Mouse (Mus musculus) gastrocnemius, postnatal 36 days (tissue): Measurements from ENCODE around the gene Kiz. TPM values are rescaled to one million over a fixed set of nuclear protein-coding genes. Genes with fewer than 3 reads are reported as not detected.

ENCODE experiments used
- DNase-seq, 2 experiments: peaks; one replicate each; pipeline ENCODE4 v3.0.0; 2022
- intact Hi-C: fragments of 180-260 bp; cut with DNase I; formaldehyde crosslinking; loops from one replicate; pipeline ENCODE4 v1.15.1; 2025
- total RNA-seq, 2 experiments: library from RNA; stranded (reverse); gene quantifications; 2 replicates each; pipeline ENCODE4 v1.2.3; 2021

Gene Kiz
- total RNA-seq, 2 experiments from 2014 or later = 34.8 to 51.8 TPM

- no peak for DNase-seq
- intact Hi-C loops = no loop called here
Measured at GRCm38 (mm10) chr2:146856120-146856519, 456 bp downstream of the Kiz start.

- intact Hi-C loops = no loop called here
Measured at GRCm38 (mm10) chr2:146856853-146857252, 1.2 kb downstream of the Kiz start.

GRCm38 (mm10) chr2:146865781-146866180 is 10.1 kb downstream of the Kiz start:
- intact Hi-C loops = no loop called here
- no peak for DNase-seq

More at GRCm38 (mm10) chr2:146856853-146857252, 1.2 kb downstream of the Kiz start:
- DNase-seq = no peak

GRCm38 (mm10) chr2:146871300-146872269 is 15.9 kb downstream of the Kiz start:
- intact Hi-C loops = no loop called here
- no peak for DNase-seq

- intact Hi-C loops = no loop called here
- DNase-seq = no peak
Measured at GRCm38 (mm10) chr2:146872697-146873096, 17.0 kb downstream of the Kiz start.

- no peak for DNase-seq
- intact Hi-C loops = no loop called here
Measured at GRCm38 (mm10) chr2:146873881-146874441, 18.3 kb downstream of the Kiz start.

GRCm38 (mm10) chr2:146877423-146878098 is 21.9 kb downstream of the Kiz start:
- no peak for DNase-seq
- intact Hi-C loops = no loop called here

GRCm38 (mm10) chr2:146881623-146882022 is 26.0 kb downstream of the Kiz start:
- intact Hi-C loops = no loop called here
- DNase-seq = no peak

GRCm38 (mm10) chr2:146884291-146884855 is 28.7 kb downstream of the Kiz start:
- no peak for DNase-seq
- intact Hi-C loops = no loop called here

GRCm38 (mm10) chr2:146888786-146889414 is 33.2 kb downstream of the Kiz start:
- no peak for DNase-seq
- intact Hi-C loops = no loop called here

- no peak for DNase-seq
Measured at GRCm38 (mm10) chr2:146898977-146899376, 43.3 kb downstream of the Kiz start.

GRCm38 (mm10) chr2:146916085-146916484 is 60.4 kb downstream of the Kiz start:
- intact Hi-C loops = no loop called here
- DNase-seq = no peak

More at GRCm38 (mm10) chr2:146898977-146899376, 43.3 kb downstream of the Kiz start:
- intact Hi-C loops = no loop called here

- DNase-seq = no peak
- intact Hi-C loops = no loop called here
Measured at GRCm38 (mm10) chr2:146917770-146918169, 62.1 kb downstream of the Kiz start.

GRCm38 (mm10) chr2:146920375-146921160 is 64.9 kb downstream of the Kiz start:
- DNase-seq = no peak
- intact Hi-C loops = no loop called here

- intact Hi-C loops = no loop called here
- no peak for DNase-seq
Measured at GRCm38 (mm10) chr2:146925296-146925695, 69.6 kb downstream of the Kiz start.

- DNase-seq = no peak
- intact Hi-C loops = no loop called here
Measured at GRCm38 (mm10) chr2:146925846-146926245, 70.2 kb downstream of the Kiz start.

- intact Hi-C loops = no loop called here
- no peak for DNase-seq
Measured at GRCm38 (mm10) chr2:146948223-146948776, 92.6 kb downstream of the Kiz start.

GRCm38 (mm10) chr2:146956366-146956765 is 100.7 kb downstream of the Kiz start:
- intact Hi-C loops = loop anchor here (10.0 kb wide), 2 partner anchors 128 to 322 kb away; partner anchors contain the start of gene Nkx2-4
- DNase-seq = no peak

- intact Hi-C loops = loop anchor here (10.0 kb wide), 2 partner anchors 126 to 324 kb away; partner anchors contain the start of gene Nkx2-4
- DNase-seq = no peak
Measured at GRCm38 (mm10) chr2:146958398-146958911, 102.8 kb downstream of the Kiz start.
